Mouse (Mus musculus) CH12.LX (cell line): Measurements from ENCODE around the gene Cmip. TPM values are rescaled to one million over a fixed set of nuclear protein-coding genes. Genes with fewer than 3 reads are reported as not detected.

Source experiments
- DNase-seq: peaks from one replicate; pipeline ENCODE4 v3.0.0-alpha.2; 2013; ENCODE audit errors: extremely low read depth
- H3K27ac ChIP-seq: 2 replicates; pipeline ENCODE4 v1.5.1; 2012; ENCODE audit warnings: low read depth, mild to moderate bottlenecking, control low read depth, moderate library complexity; ENCODE audit not compliant: insufficient read depth
- H3K27me3 ChIP-seq: replicated peaks from 2 replicates; pipeline ENCODE3; 2012; ENCODE audit warnings: inconsistent platforms
- H3K36me3 ChIP-seq, 2 experiments: replicated peaks in 1 of 2; 2 replicates each; pipeline versions ENCODE3 to v1.6.1; 2012; ENCODE audit warnings: inconsistent platforms in 1 of 2, low read length in 1 of 2, mild to moderate bottlenecking in 1 of 2, mixed read lengths in 1 of 2, moderate library complexity in 1 of 2; ENCODE audit not compliant: control insufficient read depth in 1 of 2, insufficient read depth in 1 of 2
- H3K4me1 ChIP-seq, 2 experiments: 2 replicates each; pipeline ENCODE4 v1.6.1; 2012; ENCODE audit warnings: inconsistent platforms in 1 of 2, moderate library complexity in 1 of 2; ENCODE audit not compliant: insufficient read depth in 2 of 2, control insufficient read depth in 1 of 2
- H3K4me2 ChIP-seq: 2 replicates; pipeline ENCODE4 v1.6.1; 2012; ENCODE audit warnings: low read depth, mild to moderate bottlenecking, control low read depth; ENCODE audit not compliant: poor library complexity, insufficient read depth, severe bottlenecking
- H3K4me3 ChIP-seq, 3 experiments: fragments of 150-350 bp in 1 of 3; sonication (generic) in 1 of 3; replicated peaks in 1 of 3; 2 replicates each; pipeline versions ENCODE3 to v1.5.1; 2011 to 2012; ENCODE audit warnings: low read depth in 2 of 3, low read length in 2 of 3, mild to moderate bottlenecking in 2 of 3, moderate library complexity in 2 of 3, control low read depth in 1 of 3, improper control_type of control experiment in 1 of 3, inconsistent platforms in 1 of 3, mixed read lengths in 1 of 3; ENCODE audit not compliant: poor library complexity in 1 of 3
- H3K79me2 ChIP-seq: replicated peaks from 2 replicates; pipeline ENCODE4 v1.6.1; 2012; ENCODE audit warnings: mild to moderate bottlenecking, moderate library complexity; ENCODE audit not compliant: control insufficient read depth, poor library complexity, insufficient read depth, severe bottlenecking; ENCODE audit errors: extremely low read depth
- H3K9ac ChIP-seq: 2 replicates; pipeline ENCODE4 v1.6.1; 2012; ENCODE audit warnings: low read depth, mild to moderate bottlenecking, control low read depth, moderate library complexity; ENCODE audit not compliant: insufficient read depth
- H3K9me3 ChIP-seq: replicated peaks from 2 replicates; pipeline ENCODE3; 2012; ENCODE audit warnings: low read length, inconsistent platforms, mixed read lengths
- CHD2 ChIP-seq: IDR thresholded peaks from 2 replicates; pipeline ENCODE4 v1.6.1; 2011; ENCODE audit warnings: low read length, improper control_type of control experiment
- CTCF ChIP-seq, 2 experiments: IDR thresholded peaks in 1 of 2; conservative IDR thresholded peaks in 1 of 2; 2 replicates each; pipeline ENCODE4 v1.5.1; 2011 to 2012; ENCODE audit warnings: low read depth in 2 of 2, low read length in 2 of 2, improper control_type of control experiment in 1 of 2, inconsistent platforms in 1 of 2, mild to moderate bottlenecking in 1 of 2, moderate library complexity in 1 of 2
- ELF1 ChIP-seq: IDR thresholded peaks from 2 replicates; pipeline ENCODE4 v1.6.1; 2014; ENCODE audit warnings: low read depth, mild to moderate bottlenecking, inconsistent platforms, low read length, improper control_type of control experiment
- EP300 ChIP-seq: IDR thresholded peaks from 2 replicates; pipeline ENCODE4 v1.6.1; 2011; ENCODE audit warnings: low read length, improper control_type of control experiment
- ETS1 ChIP-seq: conservative IDR thresholded peaks from 2 replicates; pipeline ENCODE4 v1.6.1; 2012; ENCODE audit warnings: low read depth, mild to moderate bottlenecking, inconsistent platforms, low read length, improper control_type of control experiment, moderate library complexity
- GABPA ChIP-seq: IDR thresholded peaks from 2 replicates; pipeline ENCODE4 v1.6.1; 2012; ENCODE audit warnings: low read depth, low read length, improper control_type of control experiment, inconsistent platforms; ENCODE audit not compliant: insufficient replicate concordance
- HCFC1 ChIP-seq: IDR thresholded peaks from 2 replicates; pipeline ENCODE4 v1.6.1; 2012; ENCODE audit warnings: low read depth, mild to moderate bottlenecking, inconsistent platforms, low read length, improper control_type of control experiment
- IRF4 ChIP-seq: IDR thresholded peaks from 2 replicates; pipeline ENCODE4 v1.6.1; 2014; ENCODE audit warnings: low read depth, mild to moderate bottlenecking, inconsistent platforms, low read length, improper control_type of control experiment
- JUN ChIP-seq: IDR thresholded peaks from 2 replicates; pipeline ENCODE4 v1.6.1; 2011; ENCODE audit warnings: low read depth, mild to moderate bottlenecking, low read length, improper control_type of control experiment, moderate library complexity; ENCODE audit not compliant: insufficient read depth
- KAT2A ChIP-seq: IDR thresholded peaks from 2 replicates; pipeline ENCODE4 v1.6.1; 2012; ENCODE audit warnings: low read length, improper control_type of control experiment, inconsistent platforms; ENCODE audit not compliant: insufficient replicate concordance
- MAX ChIP-seq: IDR thresholded peaks from 2 replicates; pipeline ENCODE4 v1.6.1; 2011; ENCODE audit warnings: low read length, improper control_type of control experiment
- MAZ ChIP-seq: IDR thresholded peaks from 2 replicates; pipeline ENCODE4 v1.6.1; 2012; ENCODE audit warnings: low read depth, mild to moderate bottlenecking, inconsistent platforms, low read length, improper control_type of control experiment, moderate library complexity
- MEF2A ChIP-seq: IDR thresholded peaks from 2 replicates; pipeline ENCODE4 v1.6.1; 2014; ENCODE audit warnings: low read depth, mild to moderate bottlenecking, inconsistent platforms, low read length, improper control_type of control experiment, borderline replicate concordance
- NELFE ChIP-seq: IDR thresholded peaks from 2 replicates; pipeline ENCODE4 v1.6.1; 2011; ENCODE audit warnings: low read depth, low read length, improper control_type of control experiment
- POLR2A ChIP-seq: IDR thresholded peaks from 2 replicates; pipeline ENCODE4 v1.6.1; 2011; ENCODE audit warnings: low read depth, mild to moderate bottlenecking, improper control_type of control experiment, low read length
- RCOR1 ChIP-seq: conservative IDR thresholded peaks from 2 replicates; pipeline ENCODE4 v1.6.1; 2012; ENCODE audit warnings: low read depth, mild to moderate bottlenecking, inconsistent platforms, low read length, improper control_type of control experiment
- SIN3A ChIP-seq: IDR thresholded peaks from 2 replicates; pipeline ENCODE4 v1.6.1; 2012; ENCODE audit warnings: low read length, improper control_type of control experiment, inconsistent platforms
- TBP ChIP-seq: conservative IDR thresholded peaks from 2 replicates; pipeline ENCODE4 v1.6.1; 2011; ENCODE audit warnings: low read depth, low read length, improper control_type of control experiment
- TCF12 ChIP-seq: IDR thresholded peaks from 2 replicates; pipeline ENCODE4 v1.6.1; 2014; ENCODE audit warnings: low read depth, mild to moderate bottlenecking, inconsistent platforms, low read length, improper control_type of control experiment
- UBTF ChIP-seq: IDR thresholded peaks from 2 replicates; pipeline ENCODE4 v1.6.1; 2012; ENCODE audit warnings: low read depth, mild to moderate bottlenecking, inconsistent platforms, low read length, improper control_type of control experiment, moderate library complexity
- USF1 ChIP-seq: IDR thresholded peaks from 2 replicates; pipeline ENCODE4 v1.6.1; 2014; ENCODE audit warnings: low read depth, mild to moderate bottlenecking, inconsistent platforms, low read length, improper control_type of control experiment
- dilution Hi-C: fragments of 300-500 bp; cut with MboI; formaldehyde crosslinking; loops from 2 replicates; pipeline ENCODE4 v1.14.3; 2020; ENCODE audit warnings: low sequenced_read_pairs; ENCODE audit not compliant: extremely low pct_unique_long_range_greater_than_20kb, extremely low pct_ligation_motif_present
- in situ Hi-C: fragments of 300-500 bp; cut with MboI; formaldehyde crosslinking; loops from 3 replicates; pipeline ENCODE4 v1.14.3; 2019; ENCODE audit warnings: low sequenced_read_pairs, low pct_ligation_motif_present, low pct_unique_long_range_greater_than_20kb, mixed read lengths
- polyA plus RNA-seq: library from polyadenylated mRNA; unstranded; fragments of >175 nt; gene quantifications from 2 replicates; pipeline ENCODE4 v1.2.1, GENCODE M21; 2012; ENCODE audit warnings: low read depth; ENCODE audit not compliant: insufficient read length
- total RNA-seq, 2 experiments: library from RNA; depleted of rRNA; stranded (reverse); fragments of 300-350 nt in 1 of 2; fragments of >200 nt in 1 of 2; gene quantifications; 2 replicates each; pipeline ENCODE4 v1.2.3; 2012 to 2014

Gene Cmip
- total and polyA plus RNA-seq, 3 experiments, result 5.2 to 39.0 (median 16.5) TPM

DNA sequence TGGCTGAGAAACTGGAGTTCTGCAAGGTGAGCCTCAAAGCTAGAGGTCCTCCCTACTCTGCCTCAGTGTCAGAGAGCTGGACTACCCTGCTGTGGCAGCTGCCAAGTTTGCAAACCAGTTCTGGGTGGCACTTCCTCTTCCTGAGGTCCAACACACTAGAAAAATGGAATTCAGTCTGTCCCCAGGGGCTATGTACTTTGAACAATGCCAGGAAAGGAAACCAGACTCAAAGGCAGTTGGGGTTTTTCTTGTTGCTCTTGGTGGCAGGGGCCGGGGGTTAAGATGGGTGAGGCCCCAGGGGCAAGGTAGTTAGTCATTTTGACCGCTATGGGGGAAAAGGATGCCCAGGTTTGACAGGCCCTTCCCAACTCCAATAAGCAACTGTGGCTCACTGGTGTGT lies 238.0 kb downstream of the Cmip start:
- H3K27ac ChIP-seq, result peak overlapping the region; percentile 21
- 0 out of 2 replicates have a peak overlapping the region, but pooled peaks have one; percentile 22 for H3K4me2 ChIP-seq
- no peak overlapping the region for H3K4me3 ChIP-seq
- no peaks in the 10 kb centered on the region for H3K36me3 ChIP-seq
- in situ Hi-C loops, result loop anchor here (5.0 kb wide), 1 partner anchor 42 kb away; no protein-coding TSS in a partner anchor
- no peak overlapping the region for H3K9ac ChIP-seq
- no peaks in the 10 kb centered on the region for H3K27me3 ChIP-seq
- peaks cover 21 to 40% of the 10 kb centered on the region in 2 experiments for H3K4me1 ChIP-seq
- peak; percentile 47 for TF ChIP-seq ELF1
- TF ChIP-seq MEF2A, result peak; percentile 54; the same call in 1 of the 2 replicates
- TF ChIP-seq MAX, result no peak
- TF ChIP-seq CHD2, result peak; percentile 43
- no peak for TF ChIP-seq CTCF (conservative IDR thresholded peaks at IDR 0.05 in 1 of 2, IDR thresholded peaks at IDR 0.05 in 1 of 2; ENCODE audit: low read depth in 2 of 2, low read length in 2 of 2)
- no peak for TF ChIP-seq TBP
- TF ChIP-seq NELFE, result no peak
- peak; percentile 66; the same call in 1 of the 2 replicates for TF ChIP-seq ETS1
- TF ChIP-seq JUN, result no peak
- TF ChIP-seq HCFC1, result peak; percentile 26; the same call in 1 of the 2 replicates
- TF ChIP-seq RCOR1, result no peak; the same call in 1 of the 2 replicates
- no peak for TF ChIP-seq USF1
- no peak; the same call in 1 of the 2 replicates for TF ChIP-seq SIN3A
- no peak for TF ChIP-seq UBTF
- 0 out of 2 replicates have a peak, but pooled peaks have one; percentile 43 for TF ChIP-seq KAT2A
- TF ChIP-seq MAZ, result 0 out of 2 replicates have a peak, but pooled peaks have one; percentile 36
- TF ChIP-seq EP300, result peak; percentile 75
- TF ChIP-seq GABPA, result no peak
- no peak for TF ChIP-seq POLR2A
- TF ChIP-seq IRF4, result peak; percentile 68
- TF ChIP-seq TCF12, result 0 out of 2 replicates have a peak, but pooled peaks have one; percentile 54
- no peak for DNase-seq
- dilution Hi-C loops, result no loop called here
- peaks cover 6% of the 10 kb centered on the region; the same call in 1 of the 2 replicates for H3K79me2 ChIP-seq
- no peaks in the 10 kb centered on the region for H3K9me3 ChIP-seq
